Mouse (Mus musculus) neural tube, embryonic 13.5 days (tissue): ENCODE measurements around the gene Klrd1. TPM values are rescaled to one million over a fixed set of nuclear protein-coding genes. Genes with fewer than 3 reads are reported as not detected.
"Not testable (repeated sequence)": the region's sequence is repeated elsewhere in the genome, so short reads cannot be mapped to it uniquely, and the experiment has no call there.

Experiments used
- ATAC-seq: fragments of 200-750 bp; cut with Nextera tagmentation; 2 replicates; pipeline ENCODE4 v1.8.0; 2017; ENCODE audit warnings: low read depth, mild to moderate bottlenecking, moderate TSS enrichment, moderate library complexity
- H3K27ac ChIP-seq: fragments of 300-500 bp; sonication (generic); replicated peaks from 2 replicates; pipeline ENCODE4 v1.5.1; 2015; ENCODE audit warnings: moderate library complexity, mild to moderate bottlenecking, inconsistent platforms
- H3K27me3 ChIP-seq: fragments of 300-500 bp; sonication (generic); 2 replicates; pipeline ENCODE4 v1.6.1; 2015; ENCODE audit warnings: mild to moderate bottlenecking, inconsistent platforms
- H3K36me3 ChIP-seq: fragments of 300-500 bp; sonication (generic); 2 replicates; pipeline ENCODE4 v1.6.1; 2015; ENCODE audit warnings: mild to moderate bottlenecking, inconsistent platforms
- H3K4me1 ChIP-seq: fragments of 300-500 bp; sonication (generic); replicated peaks from 2 replicates; pipeline ENCODE4 v1.6.1; 2015; ENCODE audit warnings: inconsistent platforms
- H3K4me2 ChIP-seq: fragments of 300-500 bp; sonication (generic); 2 replicates; pipeline ENCODE4 v1.6.1; 2015; ENCODE audit warnings: inconsistent platforms, mild to moderate bottlenecking, moderate library complexity
- H3K4me3 ChIP-seq: fragments of 300-500 bp; sonication (generic); 2 replicates; pipeline ENCODE4 v1.5.1; 2015; ENCODE audit warnings: mild to moderate bottlenecking, inconsistent platforms
- H3K9ac ChIP-seq: fragments of 300-500 bp; sonication (generic); 2 replicates; pipeline ENCODE4 v1.6.1; 2015; ENCODE audit warnings: moderate library complexity, mild to moderate bottlenecking, inconsistent platforms
- H3K9me3 ChIP-seq: fragments of 300-500 bp; sonication (generic); 2 replicates; pipeline ENCODE4 v1.6.1; 2016; ENCODE audit warnings: inconsistent platforms
- WGBS: fragments of 180-500 bp; shearing (Covaris S2); methylation state at CpG from one replicate; pipeline ENCODE4 v1.1.7; 2015; 5-methylcytosine and 5-hydroxymethylcytosine counted together
- polyA plus RNA-seq: library from polyadenylated mRNA; unstranded; fragments of >200 nt; fragmentation: Nextera tagmentation; extraction: Ambion mirVana; gene quantifications from 2 replicates; pipeline ENCODE4 v1.2.1, GENCODE M21; 2015

Gene Klrd1
- polyA plus RNA-seq, 1 experiment from 2014 or later = not detected

DNA sequence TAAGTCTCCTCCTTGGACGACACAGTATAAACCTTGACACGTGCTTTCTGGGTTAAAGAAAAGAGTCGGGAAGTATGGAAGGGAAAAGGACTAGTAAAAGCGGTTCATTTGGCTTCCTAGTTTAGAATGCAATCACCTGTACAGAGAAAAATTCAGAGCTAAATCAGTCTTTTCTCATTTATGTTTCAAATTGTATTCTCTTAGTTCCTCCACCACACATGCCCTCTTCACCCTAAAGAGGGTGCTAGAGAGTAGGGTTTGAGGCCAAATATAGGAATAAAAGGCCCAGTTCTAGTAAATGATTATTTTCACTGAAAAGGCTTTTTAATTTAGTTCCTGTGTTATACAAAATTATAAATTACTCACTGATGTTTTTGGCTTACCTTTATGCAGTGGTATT, 10.3 kb upstream of the Klrd1 start:
- 73% methylated on average over 4 of the region's 4 CpGs for WGBS
- no peaks in the 10 kb centered on the region for H3K9me3 ChIP-seq

DNA sequence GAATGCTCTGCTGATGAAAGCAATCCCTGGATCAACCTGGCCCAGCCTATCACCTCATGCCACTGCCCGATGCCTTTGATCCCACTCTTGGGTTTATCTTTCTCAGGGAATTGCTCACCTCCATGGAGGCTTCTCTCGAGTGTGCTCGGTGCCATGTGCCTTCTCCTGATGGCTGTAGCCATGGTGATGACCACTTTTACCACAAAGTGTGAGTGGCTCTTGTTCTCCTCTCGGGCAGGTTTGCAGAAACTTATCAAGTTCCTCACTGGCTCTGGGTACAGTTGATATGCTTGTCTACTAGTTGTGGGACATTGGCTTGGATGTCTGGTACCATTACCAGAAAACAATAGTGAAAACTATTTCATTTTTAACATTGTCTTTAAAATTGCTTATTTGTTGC, 9.7 kb upstream of the Klrd1 start:
- no peaks in the 10 kb centered on the region for H3K36me3 ChIP-seq
- no peaks in the 10 kb centered on the region for H3K4me1 ChIP-seq
- no peak overlapping the region for H3K27ac ChIP-seq
- H3K4me2 ChIP-seq = no peak overlapping the region
- WGBS = 84% methylated on average over 4 of the region's 4 CpGs
- ATAC-seq = no peak
- no peaks in the 10 kb centered on the region for H3K27me3 ChIP-seq
- H3K4me3 ChIP-seq = no peak overlapping the region
- no peaks in the 10 kb centered on the region for H3K9me3 ChIP-seq
- no peak overlapping the region for H3K9ac ChIP-seq

More for the DNA sequence above, 10.3 kb upstream of the Klrd1 start:
- Histone ChIP-seq H3K27me3 (no peaks in the 10 kb centered on the region), H3K4me2 (no peak overlapping the region), H3K27ac (no peak overlapping the region), H3K9ac (no peak overlapping the region), H3K36me3 (no peaks in the 10 kb centered on the region), H3K4me3 (no peak overlapping the region), H3K4me1 (no peaks in the 10 kb centered on the region)
- no peak for ATAC-seq

DNA sequence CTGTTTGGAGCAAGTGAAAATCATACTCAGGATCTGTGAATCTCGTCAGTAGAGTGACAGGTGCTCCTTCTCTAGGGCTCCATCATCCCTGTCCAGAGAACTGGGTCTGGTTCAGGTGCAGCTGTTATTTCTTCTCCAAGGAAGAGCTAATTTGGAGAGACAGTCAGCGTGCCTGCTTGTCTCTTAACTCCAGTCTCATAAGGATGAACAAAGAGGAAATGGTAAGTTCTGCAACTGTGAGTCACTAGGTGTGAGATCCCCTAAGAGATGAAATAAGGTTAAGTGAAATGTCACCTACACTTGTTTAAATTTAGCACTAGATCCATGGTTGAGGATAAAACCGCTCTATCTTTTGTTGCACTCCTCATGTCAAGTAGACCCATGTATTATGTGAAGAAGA, 8.6 kb upstream of the Klrd1 start:
- Histone ChIP-seq H3K4me3 (no peak overlapping the region), H3K4me1 (no peaks in the 10 kb centered on the region), H3K27me3 (no peaks in the 10 kb centered on the region), H3K4me2 (no peak overlapping the region), H3K9me3 (no peaks in the 10 kb centered on the region), H3K36me3 (no peaks in the 10 kb centered on the region), H3K27ac (no peak overlapping the region), H3K9ac (no peak overlapping the region)
- 83% methylated on average over 3 of the region's 3 CpGs for WGBS
- no peak for ATAC-seq

DNA sequence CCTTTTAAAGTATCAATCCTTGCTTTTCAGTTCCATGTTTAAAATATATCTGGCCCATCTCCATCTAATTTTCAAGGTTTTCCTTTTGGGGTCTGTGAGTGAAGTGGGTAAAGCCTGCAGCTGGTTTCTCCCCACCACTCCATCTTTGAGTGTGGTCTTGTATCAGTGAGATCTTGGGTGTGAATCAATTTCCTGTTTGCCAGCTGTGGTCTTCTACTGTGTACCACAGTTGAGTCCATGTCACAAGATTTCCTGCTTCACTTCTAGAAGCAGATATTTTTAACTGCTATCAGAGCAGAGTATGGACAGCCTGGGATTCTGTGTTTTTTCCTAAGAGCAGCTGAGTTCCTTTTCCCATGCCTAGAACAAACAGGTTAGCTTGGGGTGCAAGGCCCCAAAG, 16.8 kb downstream of the Klrd1 start:
- Histone ChIP-seq H3K4me2 (no peak overlapping the region), H3K4me3 (no peak overlapping the region), H3K9ac (no peak overlapping the region), H3K4me1 (no peaks in the 10 kb centered on the region), H3K27me3 (no peaks in the 10 kb centered on the region), H3K27ac (no peak overlapping the region), H3K9me3 (no peaks in the 10 kb centered on the region), H3K36me3 (no peaks in the 10 kb centered on the region)
- no peak for ATAC-seq

DNA sequence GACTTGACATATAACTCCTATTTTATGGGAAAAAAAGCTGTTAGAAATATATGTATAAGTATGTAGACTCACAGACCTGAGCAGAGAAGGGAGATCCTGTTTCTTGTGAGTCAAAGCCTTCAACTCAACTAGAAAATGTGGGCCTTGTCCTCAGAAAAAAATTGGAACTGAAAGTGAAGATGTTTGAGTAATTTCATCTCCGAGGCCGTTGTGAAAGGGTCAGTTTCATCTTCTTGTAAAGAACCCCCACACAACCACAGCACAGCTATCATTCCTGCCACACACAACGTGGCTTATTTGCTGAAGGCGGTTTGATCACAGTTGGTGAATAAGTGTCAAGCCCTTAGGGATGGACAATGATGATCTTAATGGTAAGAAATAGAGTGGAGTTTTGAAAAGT, 32.2 kb downstream of the Klrd1 start, which contains the start of gene Klrk1:
Gene Klrk1 (minus strand): TSS at position 130 of the 400 bp plus-strand sequence.
- Histone ChIP-seq H3K27me3 (no peaks in the 10 kb centered on the region), H3K9ac (no peak within 1 kb of the TSS), H3K4me1 (no peaks in the 10 kb centered on the region), H3K9me3 (no peaks in the 10 kb centered on the region), H3K27ac (no peak within 1 kb of the TSS), H3K36me3 (no peaks in the 10 kb centered on the region), H3K4me3 (no peak within 1 kb of the TSS), H3K4me2 (no peak within 1 kb of the TSS)
- no peak for ATAC-seq
- WGBS = 88% methylated on average over 4 of the region's 4 CpGs

DNA sequence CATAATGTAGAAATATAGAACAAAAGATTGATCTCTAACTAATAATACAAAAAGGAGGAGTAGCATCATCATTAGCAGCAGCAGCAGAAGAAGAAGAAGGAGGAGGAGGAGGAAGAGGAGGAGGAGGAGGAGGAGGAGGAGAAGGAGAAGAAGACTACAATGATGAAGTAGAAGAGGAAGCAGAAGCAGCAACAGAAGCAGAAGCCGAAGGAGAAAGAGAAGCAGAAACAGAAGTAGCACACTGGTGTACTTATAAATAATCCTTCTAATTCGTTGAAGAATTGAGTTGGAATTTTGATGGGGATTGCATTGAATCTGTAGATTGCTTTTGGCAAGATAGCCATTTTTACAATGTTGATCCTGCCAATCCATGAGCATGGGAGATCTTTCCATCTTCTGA, 39.5 kb downstream of the Klrd1 start:
- not testable (repeated sequence) for ATAC-seq, H3K4me2 ChIP-seq, H3K4me1 ChIP-seq, H3K9me3 ChIP-seq, H3K4me3 ChIP-seq, H3K27me3 ChIP-seq, H3K36me3 ChIP-seq, H3K9ac ChIP-seq, H3K27ac ChIP-seq
- 80% methylated on average over 2 of the region's 2 CpGs for WGBS

DNA sequence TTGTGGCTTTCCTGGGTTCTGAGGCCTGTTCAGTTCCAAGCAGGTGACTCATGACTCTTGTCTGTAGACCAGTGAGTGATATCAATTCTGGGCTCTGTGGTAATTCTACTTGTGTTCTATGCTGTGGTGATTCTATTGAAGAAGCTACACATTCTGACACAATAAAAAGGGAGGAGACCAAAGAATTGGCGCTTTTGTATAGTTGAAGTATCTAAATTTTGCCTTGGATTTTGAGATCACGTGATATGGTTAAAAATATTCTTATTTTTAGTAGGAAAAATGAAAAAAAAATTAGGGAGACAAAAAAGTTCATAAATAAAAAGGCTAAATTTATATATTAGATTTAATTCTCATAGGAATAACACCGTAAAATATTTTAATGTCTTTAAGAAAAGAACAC, 51.7 kb downstream of the Klrd1 start, which contains the start of gene Klrc3:
Gene Klrc3 (minus strand): TSS at position 101 of the 400 bp plus-strand sequence.
- H3K4me3 ChIP-seq, H3K36me3 ChIP-seq, H3K9me3 ChIP-seq, ATAC-seq, H3K27me3 ChIP-seq, H3K4me2 ChIP-seq, H3K9ac ChIP-seq, H3K4me1 ChIP-seq, H3K27ac ChIP-seq: not testable (repeated sequence)
- 84% methylated on average over 3 of the region's 3 CpGs for WGBS

DNA sequence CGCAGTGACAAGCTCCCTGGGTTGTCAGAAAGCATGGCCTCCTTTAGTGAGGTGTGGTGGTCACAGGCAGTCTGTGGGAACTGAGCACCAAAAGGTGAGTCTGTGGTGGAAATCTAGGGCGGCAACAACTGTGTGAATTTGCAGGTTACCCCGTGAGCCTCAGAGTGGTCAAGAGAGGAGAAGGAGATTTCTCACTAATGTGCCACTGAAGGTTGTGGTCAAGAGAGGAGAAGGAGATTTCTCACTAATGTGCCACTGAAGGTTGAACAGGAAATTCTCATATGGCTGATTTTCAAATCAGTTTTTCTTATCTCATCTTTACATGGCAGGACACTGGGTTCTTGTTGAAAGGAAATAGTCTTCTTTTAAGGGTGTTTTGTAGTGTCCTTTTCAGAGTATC, 52.5 kb downstream of the Klrd1 start:
- not testable (repeated sequence) for ATAC-seq, H3K36me3 ChIP-seq, H3K27me3 ChIP-seq, H3K4me1 ChIP-seq, H3K9ac ChIP-seq, H3K9me3 ChIP-seq, H3K4me2 ChIP-seq, H3K4me3 ChIP-seq, H3K27ac ChIP-seq
- WGBS = 100% methylated on average over 1 of the region's 3 CpGs

Other genes starting within 250 kb of the Klrd1 start
- gene Clec12a, start 249.1 kb upstream of the Klrd1 start, polyA plus RNA-seq = 0.50 and 0.58 TPM in 2 replicates
- not detected in 2 replicates for gene Clec12b, start 205.9 kb upstream of the Klrd1 start, polyA plus RNA-seq
- gene Clec1b, start 194.5 kb upstream of the Klrd1 start, polyA plus RNA-seq = 2.0 and 3.0 TPM in 2 replicates
- gene Clec9a, start 182.9 kb upstream of the Klrd1 start, polyA plus RNA-seq = 0.25 and 0.26 TPM in 2 replicates
- 1.4 and 3.0 TPM in 2 replicates for gene Clec1a, start 139.8 kb upstream of the Klrd1 start, polyA plus RNA-seq
- 0.06 TPM in 1 of 2 replicates, not detected in the other for gene Olr1, start 84.6 kb upstream of the Klrd1 start, polyA plus RNA-seq
- gene Tmem52b, start 79.2 kb upstream of the Klrd1 start, polyA plus RNA-seq = 0.11 and 0.37 TPM in 2 replicates
- 173 and 185 TPM in 2 replicates for gene Gabarapl1, start 58.6 kb upstream of the Klrd1 start, polyA plus RNA-seq
- gene Klre1, start 13.9 kb upstream of the Klrd1 start, polyA plus RNA-seq = not detected in 2 replicates
- 0.18 and 0.25 TPM in 2 replicates for gene Klrk1, start 32.1 kb downstream of the Klrd1 start, polyA plus RNA-seq
- not detected in 2 replicates for gene Klrc3, start 51.6 kb downstream of the Klrd1 start, polyA plus RNA-seq
- not detected in 2 replicates for gene Klrc2, start 68.9 kb downstream of the Klrd1 start, polyA plus RNA-seq
- not detected in 2 replicates for gene Klrc1, start 87.2 kb downstream of the Klrd1 start, polyA plus RNA-seq
- gene Klri1, start 125.3 kb downstream of the Klrd1 start, polyA plus RNA-seq = not detected in 2 replicates
- gene Klri2, start 148.7 kb downstream of the Klrd1 start, polyA plus RNA-seq = not detected in 2 replicates
- not detected in 2 replicates for gene Gm156, start 192.5 kb downstream of the Klrd1 start, polyA plus RNA-seq